Mouse (Mus musculus) E14TG2a.4 (cell line): ENCODE results near the gene Zxdc.

ENCODE experiments used
- CTCF ChIP-seq: conservative IDR thresholded peaks from 2 replicates; pipeline ENCODE4 v1.5.1; 2014; ENCODE audit warnings: low read length
- POU5F1 ChIP-seq: IDR thresholded peaks from 2 replicates; pipeline ENCODE4 v1.6.1; 2014; ENCODE audit warnings: low read length, borderline replicate concordance

DNA sequence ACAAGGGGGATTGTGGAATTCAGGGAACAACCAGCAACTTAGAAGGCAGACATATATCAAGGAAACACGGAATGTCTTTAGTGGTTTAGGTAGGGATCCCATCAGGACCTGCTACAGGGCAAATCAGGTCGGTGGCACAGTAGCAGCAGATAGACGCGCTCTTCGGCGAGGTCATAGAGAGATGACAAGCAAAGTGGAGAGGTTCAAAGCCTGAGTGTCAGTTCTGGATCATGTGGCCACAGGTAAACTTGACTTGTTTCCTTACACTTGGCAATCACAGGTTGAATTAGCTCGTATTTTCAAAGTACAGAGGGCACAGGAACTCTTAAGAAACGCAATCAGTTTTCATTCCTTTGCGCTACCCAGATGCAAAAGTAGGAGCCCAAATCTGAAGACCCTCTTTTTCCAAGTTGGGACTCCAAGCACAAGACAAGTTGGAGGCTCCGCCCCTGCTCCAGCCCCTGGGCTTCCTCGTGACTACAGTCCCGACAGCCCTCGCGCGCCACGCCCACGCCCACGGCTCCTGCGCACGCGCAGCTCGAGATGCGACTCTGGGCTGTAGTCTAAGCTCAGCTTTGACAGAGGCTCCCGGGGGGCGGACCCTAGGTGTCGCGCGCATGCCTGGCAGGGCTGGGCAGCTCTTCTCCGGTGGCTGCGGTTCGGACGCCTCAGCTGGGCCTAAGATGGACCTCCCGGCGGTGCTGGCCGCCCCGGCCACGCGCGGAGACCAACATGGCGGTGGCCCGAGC is at the start of gene Zxdc:
- TF ChIP-seq CTCF (no peak), POU5F1 (no peak)
